Comparison of ENCODE assay signal across 8 mouse cellular contexts in the genomic region with DNA sequence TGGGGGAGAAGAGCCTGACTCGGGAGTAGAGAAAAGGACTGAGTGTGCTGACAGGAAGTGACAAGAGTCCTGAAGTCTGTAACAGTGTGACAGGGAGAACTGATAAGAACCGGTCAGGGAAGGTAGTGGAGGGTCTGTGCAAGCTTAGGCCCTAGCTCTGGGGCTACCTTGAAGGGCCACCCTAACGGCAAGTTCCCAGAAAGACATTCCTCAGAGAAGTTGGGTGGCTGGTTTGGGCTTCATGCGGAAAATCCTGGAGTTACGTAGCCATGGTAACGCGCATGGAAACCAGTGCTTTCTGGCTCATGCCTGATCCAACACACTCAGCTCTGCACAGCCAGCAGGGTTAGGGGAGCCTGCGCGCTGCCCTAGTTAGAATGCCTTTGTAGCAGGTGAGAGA. TPM values are rescaled to one million over a fixed set of nuclear protein-coding genes. Genes with fewer than 3 reads are reported as not detected.
DNase-seq lines count a peak whose midpoint lies in the region; ATAC-seq and TF ChIP-seq lines count a peak whose summit lies in the region.

Lgals3 (plus strand) TSS at position 291 of the 400 bp plus-strand sequence.

- H3K4me3 ChIP-seq in ES-E14 (ENCODE audit: insufficient read depth in 1 of 2, low read depth in 1 of 2, low read length in 2 of 2, poor library complexity in 1 of 2, severe bottlenecking in 1 of 2): no peak within 1 kb of the TSS
- no peak within 1 kb of the TSS for H3K4me3 ChIP-seq in hindbrain, embryonic 16.5 days (ENCODE audit: low read length)

- H3K27ac ChIP-seq in ES-E14 (ENCODE audit: insufficient read depth, low read depth, low read length, poor library complexity, severe bottlenecking): no peak within 1 kb of the TSS; the same call in 1 of the 2 replicates
- H3K27ac ChIP-seq in hindbrain, embryonic 16.5 days (ENCODE audit: low read depth, low read length): peak within 1 kb of the TSS; percentile 75

- no peaks in the 10 kb centered on the region for H3K27me3 ChIP-seq in hindbrain, embryonic 16.5 days (replicated peaks; ENCODE audit: control insufficient read depth, insufficient read depth, low read length)

- in situ Hi-C loops in ES-E14 (cut with MboI; ENCODE audit: low sequenced_read_pairs in 2 of 2, unreplicated experiment in 2 of 2): no loop called here

- no peaks in the 10 kb centered on the region for H3K36me3 ChIP-seq in ES-E14 (ENCODE audit: control insufficient read depth, insufficient read depth, low read length, poor library complexity, severe bottlenecking)
- H3K36me3 ChIP-seq in hindbrain, embryonic 16.5 days (ENCODE audit: control insufficient read depth, insufficient read depth, low read length): no peaks in the 10 kb centered on the region

- H3K9me3 ChIP-seq in ES-E14 (ENCODE audit: control insufficient read depth, insufficient read depth, low read depth, low read length): no peaks in the 10 kb centered on the region
- no peaks in the 10 kb centered on the region for H3K9me3 ChIP-seq in hindbrain, embryonic 16.5 days (ENCODE audit: control insufficient read depth, low read length)

- H3K4me2 ChIP-seq in hindbrain, embryonic 16.5 days (ENCODE audit: low read length): peak within 1 kb of the TSS; percentile 46

- DNase-seq in ES-E14 (ENCODE audit: low read depth, low spot score): peak; percentile 66
- DNase-seq in adipocyte (ENCODE audit: low spot score): peak; percentile 31
- DNase-seq in fibroblast of lung, adult 2 months (ENCODE audit: low read depth): peak; percentile 51
- peak; percentile 39 for DNase-seq in left cerebral cortex, adult 11 months (ENCODE audit: low spot score)
- DNase-seq in lung, postnatal 25 days (ENCODE audit: low spot score): peak; percentile 45
- peak; percentile 69 for DNase-seq in right cerebral cortex, adult 18-20 months
- no peak for DNase-seq in spleen, postnatal 14 days (ENCODE audit: low spot score in 2 of 2)

- peaks cover 4 to 12% of the 10 kb centered on the region in 2 experiments; a peak in 3 of 4 replicates for H3K4me1 ChIP-seq in ES-E14 (ENCODE audit: control insufficient read depth in 2 of 2, insufficient read depth in 2 of 2, low read length in 2 of 2, poor library complexity in 1 of 2)
- peaks cover 8% of the 10 kb centered on the region for H3K4me1 ChIP-seq in hindbrain, embryonic 16.5 days (ENCODE audit: control insufficient read depth, insufficient read depth, low read depth, low read length)

- 27% methylated on average over 9 of the region's 9 CpGs for WGBS in hindbrain, embryonic 16.5 days

- H3K9ac ChIP-seq in ES-E14 (ENCODE audit: insufficient read depth, low read depth, low read length, poor library complexity, severe bottlenecking): no peak within 1 kb of the TSS
- 0 out of 2 replicates have a peak within 1 kb of the TSS, but pooled peaks have one; percentile 29 for H3K9ac ChIP-seq in hindbrain, embryonic 16.5 days (ENCODE audit: low read depth, low read length)

- ATAC-seq in hindbrain, embryonic 16.5 days: peak; percentile 94

TF ChIP-seq in ES-E14, 5 proteins besides CTCF, POLR2A, EP300 and RAD21:
- TF ChIP-seq MAFK (IDR thresholded peaks at IDR 0.05; ENCODE audit: insufficient read depth, low read depth, low read length) (no peak), ZNF384 (IDR thresholded peaks at IDR 0.05; ENCODE audit: low read depth, low read length) (no peak), CHD2 (IDR thresholded peaks at IDR 0.05; ENCODE audit: low read depth, low read length) (no peak), HCFC1 (IDR thresholded peaks at IDR 0.05; ENCODE audit: borderline replicate concordance, insufficient read depth, low read length) (no peak), ZC3H11A (IDR thresholded peaks at IDR 0.05; ENCODE audit: borderline replicate concordance, low read depth, low read length) (no peak)

RNA-seq across cellular contexts. Expression of gene Lgals3, which starts in this region (rescaled TPM):
- total RNA-seq in ES-E14 (2012; rRNA removed): 36.9 TPM in 2 replicates
- 4.0 and 4.7 TPM in 2 replicates for polyA plus RNA-seq in hindbrain, embryonic 16.5 days (2015; fragmentation: Nextera tagmentation; extraction: Ambion mirVana)

Comparison
In these comparisons a context has a peak if more than half of its experiments do, and no peak if none do; other contexts are left out.
1. DNase-seq: peak in ES-E14 (single experiment), adipocyte (single experiment), fibroblast of lung, adult 2 months (single experiment), left cerebral cortex, adult 11 months (single experiment), lung, postnatal 25 days (single experiment) and right cerebral cortex, adult 18-20 months (single experiment); none in spleen, postnatal 14 days (0 of 2).